Mouse (Mus musculus): ENCODE data around the gene Scml4. TPM values are rescaled to one million over a fixed set of nuclear protein-coding genes. Genes with fewer than 3 reads are reported as not detected.

The Scml4 gene
- polyA plus RNA-seq (2012; ENCODE audit: insufficient read depth, insufficient read length, missing spikeins) = 0.40 TPM in 1 of 2 replicates, not detected in the other

- Histone ChIP-seq H3K4me1 (ENCODE audit: control insufficient read depth, insufficient read depth, insufficient read length, low read length) (peaks cover 6% of the 10 kb centered on the region; the same call in 1 of the 2 replicates), H3K27ac (replicated peaks; ENCODE audit: low read depth, low read length) (no peak within 1 kb of the TSS), H3K4me3 (ENCODE audit: insufficient read depth, low read depth, low read length) (peak within 1 kb of the TSS; percentile 20; the same call in 1 of the 2 replicates)
Observed at GRCm38 (mm10) chr10:42860159-42860911, at the start of gene Scml4. Gene Scml4, plus strand, starts transcription at chr10:42860370.

- no peaks in the 10 kb centered on the region for H3K4me1 ChIP-seq (ENCODE audit: control insufficient read depth, insufficient read depth, insufficient read length, low read length)
- no peak overlapping the region for H3K27ac ChIP-seq (replicated peaks; ENCODE audit: low read depth, low read length)
- H3K4me3 ChIP-seq (ENCODE audit: insufficient read depth, low read depth, low read length) = no peak overlapping the region
Observed at GRCm38 (mm10) chr10:42825923-42826322, 34.2 kb upstream of the Scml4 start.

GRCm38 (mm10) chr10:42827155-42827554 is 33.0 kb upstream of the Scml4 start:
- Histone ChIP-seq H3K4me3 (ENCODE audit: insufficient read depth, low read depth, low read length) (no peak overlapping the region), H3K27ac (replicated peaks; ENCODE audit: low read depth, low read length) (no peak overlapping the region), H3K4me1 (ENCODE audit: control insufficient read depth, insufficient read depth, insufficient read length, low read length) (no peaks in the 10 kb centered on the region)

- H3K27ac ChIP-seq (replicated peaks; ENCODE audit: low read depth, low read length) = no peak overlapping the region
- H3K4me1 ChIP-seq (ENCODE audit: control insufficient read depth, insufficient read depth, insufficient read length, low read length) = no peaks in the 10 kb centered on the region
- no peak overlapping the region for H3K4me3 ChIP-seq (ENCODE audit: insufficient read depth, low read depth, low read length)
Observed at GRCm38 (mm10) chr10:42830007-42830406, 30.2 kb upstream of the Scml4 start.

GRCm38 (mm10) chr10:42830409-42830808 is 29.8 kb upstream of the Scml4 start:
- H3K27ac ChIP-seq (replicated peaks; ENCODE audit: low read depth, low read length) = no peak overlapping the region
- no peaks in the 10 kb centered on the region for H3K4me1 ChIP-seq (ENCODE audit: control insufficient read depth, insufficient read depth, insufficient read length, low read length)
- no peak overlapping the region for H3K4me3 ChIP-seq (ENCODE audit: insufficient read depth, low read depth, low read length)

- Histone ChIP-seq H3K4me3 (ENCODE audit: insufficient read depth, low read depth, low read length) (no peak overlapping the region), H3K4me1 (ENCODE audit: control insufficient read depth, insufficient read depth, insufficient read length, low read length) (no peaks in the 10 kb centered on the region), H3K27ac (replicated peaks; ENCODE audit: low read depth, low read length) (no peak overlapping the region)
Observed at GRCm38 (mm10) chr10:42832677-42833076, 27.5 kb upstream of the Scml4 start.

- Histone ChIP-seq H3K4me3 (ENCODE audit: insufficient read depth, low read depth, low read length) (no peak overlapping the region), H3K4me1 (ENCODE audit: control insufficient read depth, insufficient read depth, insufficient read length, low read length) (no peaks in the 10 kb centered on the region), H3K27ac (replicated peaks; ENCODE audit: low read depth, low read length) (no peak overlapping the region)
Observed at GRCm38 (mm10) chr10:42833871-42834727, 26.1 kb upstream of the Scml4 start.

GRCm38 (mm10) chr10:42838106-42838505 is 22.1 kb upstream of the Scml4 start:
- 0 out of 2 replicates have a peak, but pooled peaks cover 2% of the 10 kb centered on the region for H3K4me1 ChIP-seq (ENCODE audit: control insufficient read depth, insufficient read depth, insufficient read length, low read length)
- H3K4me3 ChIP-seq (ENCODE audit: insufficient read depth, low read depth, low read length) = no peak overlapping the region
- no peak overlapping the region for H3K27ac ChIP-seq (replicated peaks; ENCODE audit: low read depth, low read length)

GRCm38 (mm10) chr10:42838736-42839135 is 21.4 kb upstream of the Scml4 start:
- H3K27ac ChIP-seq (replicated peaks; ENCODE audit: low read depth, low read length) = no peak overlapping the region
- H3K4me3 ChIP-seq (ENCODE audit: insufficient read depth, low read depth, low read length) = no peak overlapping the region
- H3K4me1 ChIP-seq (ENCODE audit: control insufficient read depth, insufficient read depth, insufficient read length, low read length) = 0 out of 2 replicates have a peak, but pooled peaks cover 5% of the 10 kb centered on the region

GRCm38 (mm10) chr10:42840036-42840435 is 20.1 kb upstream of the Scml4 start:
- H3K4me1 ChIP-seq (ENCODE audit: control insufficient read depth, insufficient read depth, insufficient read length, low read length) = 0 out of 2 replicates have a peak, but pooled peaks cover 5% of the 10 kb centered on the region
- H3K27ac ChIP-seq (replicated peaks; ENCODE audit: low read depth, low read length) = no peak overlapping the region
- no peak overlapping the region for H3K4me3 ChIP-seq (ENCODE audit: insufficient read depth, low read depth, low read length)

GRCm38 (mm10) chr10:42841531-42842195 is 18.5 kb upstream of the Scml4 start:
- Histone ChIP-seq H3K4me1 (ENCODE audit: control insufficient read depth, insufficient read depth, insufficient read length, low read length) (0 out of 2 replicates have a peak, but pooled peaks cover 5% of the 10 kb centered on the region), H3K27ac (replicated peaks; ENCODE audit: low read depth, low read length) (no peak overlapping the region)

GRCm38 (mm10) chr10:42842358-42842757 is 17.8 kb upstream of the Scml4 start:
- H3K4me3 ChIP-seq (ENCODE audit: insufficient read depth, low read depth, low read length) = no peak overlapping the region
- no peak overlapping the region for H3K27ac ChIP-seq (replicated peaks; ENCODE audit: low read depth, low read length)
- H3K4me1 ChIP-seq (ENCODE audit: control insufficient read depth, insufficient read depth, insufficient read length, low read length) = 0 out of 2 replicates have a peak, but pooled peaks cover 5% of the 10 kb centered on the region

More at GRCm38 (mm10) chr10:42841531-42842195, 18.5 kb upstream of the Scml4 start:
- no peak overlapping the region for H3K4me3 ChIP-seq (ENCODE audit: insufficient read depth, low read depth, low read length)

- Histone ChIP-seq H3K27ac (replicated peaks; ENCODE audit: low read depth, low read length) (no peak overlapping the region), H3K4me3 (ENCODE audit: insufficient read depth, low read depth, low read length) (no peak overlapping the region), H3K4me1 (ENCODE audit: control insufficient read depth, insufficient read depth, insufficient read length, low read length) (0 out of 2 replicates have a peak, but pooled peaks cover 5% of the 10 kb centered on the region)
Observed at GRCm38 (mm10) chr10:42843416-42843815, 16.8 kb upstream of the Scml4 start.

- no peak overlapping the region for H3K27ac ChIP-seq (replicated peaks; ENCODE audit: low read depth, low read length)
Observed at GRCm38 (mm10) chr10:42845480-42845879, 14.7 kb upstream of the Scml4 start.

More at GRCm38 (mm10) chr10:42845480-42845879, 14.7 kb upstream of the Scml4 start:
- Histone ChIP-seq H3K4me3 (ENCODE audit: insufficient read depth, low read depth, low read length) (no peak overlapping the region), H3K4me1 (ENCODE audit: control insufficient read depth, insufficient read depth, insufficient read length, low read length) (0 out of 2 replicates have a peak, but pooled peaks cover 5% of the 10 kb centered on the region)

All from brown adipose tissue, adult 24 weeks (tissue).